Mouse (Mus musculus) forebrain, embryonic 10.5 days (tissue): Measurements from ENCODE around the gene Grb14. TPM values are rescaled to one million over a fixed set of nuclear protein-coding genes. Genes with fewer than 3 reads are reported as not detected.

Source experiments
- DNase-seq: peaks from one replicate; pipeline ENCODE4 v3.0.0-alpha.2; 2017; ENCODE audit warnings: low spot score; ENCODE audit errors: extremely low spot score
- H3K27ac ChIP-seq: fragments of 300-500 bp; sonication (generic); 2 replicates; pipeline ENCODE4 v1.5.1; 2016; ENCODE audit warnings: mild to moderate bottlenecking
- H3K27me3 ChIP-seq: fragments of 300-500 bp; sonication (generic); 2 replicates; pipeline ENCODE4 v1.6.1; 2016; ENCODE audit warnings: mild to moderate bottlenecking; ENCODE audit not compliant: poor library complexity, severe bottlenecking
- H3K36me3 ChIP-seq: fragments of 300-500 bp; sonication (generic); replicated peaks from 2 replicates; pipeline ENCODE4 v1.6.1; 2016; ENCODE audit warnings: mild to moderate bottlenecking, moderate library complexity
- H3K4me1 ChIP-seq: fragments of 300-500 bp; sonication (generic); 2 replicates; pipeline ENCODE4 v1.6.1; 2016
- H3K4me3 ChIP-seq: fragments of 300-500 bp; sonication (generic); 2 replicates; pipeline ENCODE4 v1.5.1; 2016; ENCODE audit warnings: mild to moderate bottlenecking, moderate library complexity
- H3K9me3 ChIP-seq: fragments of 300-500 bp; sonication (generic); 2 replicates; pipeline ENCODE4 v1.6.1; 2016; ENCODE audit warnings: mild to moderate bottlenecking, moderate library complexity
- WGBS: fragments of 180-500 bp; shearing (Covaris S2); methylation state at CpG from one replicate; pipeline ENCODE4 v1.1.7; 2016; 5-methylcytosine and 5-hydroxymethylcytosine counted together
- polyA plus RNA-seq: library from polyadenylated mRNA; unstranded; fragments of >200 nt; fragmentation: Nextera tagmentation; extraction: Ambion mirVana; gene quantifications from 2 replicates; pipeline ENCODE4 v1.2.1, GENCODE M21; 2016

Gene Grb14
- 3.0 and 3.5 TPM in 2 replicates for polyA plus RNA-seq

- WGBS, result 89% methylated on average over 1 of the region's 1 CpGs
- no peak for DNase-seq
- no peak within 1 kb of the TSS for H3K4me3 ChIP-seq
- peaks cover 25% of the 10 kb centered on the region for H3K27me3 ChIP-seq
- H3K9me3 ChIP-seq, result no peaks in the 10 kb centered on the region
- no peaks in the 10 kb centered on the region for H3K36me3 ChIP-seq
- H3K4me1 ChIP-seq, result peaks cover 16% of the 10 kb centered on the region
- H3K27ac ChIP-seq, result no peak within 1 kb of the TSS
Measured at GRCm38 (mm10) chr2:65024887-65025286, at the start of gene Grb14. Grb14 (minus strand) TSS chr2:65024987.

GRCm38 (mm10) chr2:65072205-65072604 lies 47.4 kb upstream of the Grb14 start:
- no peaks in the 10 kb centered on the region for H3K9me3 ChIP-seq
- H3K27ac ChIP-seq, result no peak overlapping the region
- DNase-seq, result no peak
- H3K27me3 ChIP-seq, result no peaks in the 10 kb centered on the region
- H3K4me1 ChIP-seq, result no peaks in the 10 kb centered on the region
- WGBS, result 89% methylated on average over 3 of the region's 3 CpGs
- H3K4me3 ChIP-seq, result no peak overlapping the region
- no peaks in the 10 kb centered on the region for H3K36me3 ChIP-seq

GRCm38 (mm10) chr2:65053764-65054163 lies 29.0 kb upstream of the Grb14 start:
- H3K36me3 ChIP-seq, result no peaks in the 10 kb centered on the region
- no peaks in the 10 kb centered on the region for H3K4me1 ChIP-seq
- WGBS, result 94% methylated on average over 2 of the region's 2 CpGs
- no peaks in the 10 kb centered on the region for H3K9me3 ChIP-seq
- H3K27me3 ChIP-seq, result no peaks in the 10 kb centered on the region
- DNase-seq, result no peak
- no peak overlapping the region for H3K4me3 ChIP-seq
- no peak overlapping the region for H3K27ac ChIP-seq

- Histone ChIP-seq H3K4me1 (no peaks in the 10 kb centered on the region), H3K27ac (no peak overlapping the region), H3K27me3 (no peaks in the 10 kb centered on the region), H3K9me3 (no peaks in the 10 kb centered on the region), H3K36me3 (no peaks in the 10 kb centered on the region), H3K4me3 (no peak overlapping the region)
- WGBS, result 96% methylated on average over 6 of the region's 6 CpGs
- DNase-seq, result no peak
Measured at GRCm38 (mm10) chr2:65052191-65053012, 27.6 kb upstream of the Grb14 start.

DNA sequence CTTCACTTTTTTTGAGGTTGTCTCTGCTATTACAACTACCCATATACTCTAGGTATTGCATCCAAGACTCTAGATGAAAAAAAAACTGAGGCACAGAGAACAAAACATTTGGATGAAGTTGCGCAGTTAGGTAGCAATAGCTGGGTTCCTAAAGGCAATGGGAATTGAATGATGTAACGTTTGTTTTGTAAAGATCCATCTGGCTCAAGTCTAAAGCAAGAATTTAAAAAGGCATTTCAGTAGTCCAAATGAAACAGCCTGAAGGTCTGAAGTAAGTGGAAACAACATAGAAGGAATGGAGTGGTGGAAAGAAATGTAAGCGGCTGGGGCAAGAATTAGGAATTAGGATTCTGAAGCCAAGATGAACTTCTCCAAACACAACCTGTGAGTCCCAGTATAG lies 26.0 kb upstream of the Grb14 start:
- Histone ChIP-seq H3K36me3 (no peaks in the 10 kb centered on the region), H3K9me3 (no peaks in the 10 kb centered on the region), H3K4me3 (no peak overlapping the region), H3K4me1 (no peaks in the 10 kb centered on the region), H3K27me3 (no peaks in the 10 kb centered on the region), H3K27ac (no peak overlapping the region)
- DNase-seq, result no peak
- WGBS, result 90% methylated on average over 3 of the region's 3 CpGs

GRCm38 (mm10) chr2:65048234-65049017 lies 23.6 kb upstream of the Grb14 start:
- Histone ChIP-seq H3K36me3 (no peaks in the 10 kb centered on the region), H3K9me3 (no peaks in the 10 kb centered on the region), H3K4me3 (no peak overlapping the region), H3K27me3 (no peaks in the 10 kb centered on the region), H3K27ac (no peak overlapping the region), H3K4me1 (no peaks in the 10 kb centered on the region)
- WGBS, result 82% methylated on average over 6 of the region's 6 CpGs
- no peak for DNase-seq

GRCm38 (mm10) chr2:65038164-65038563 lies 13.4 kb upstream of the Grb14 start:
- Histone ChIP-seq H3K4me3 (no peak overlapping the region), H3K4me1 (peaks cover 10% of the 10 kb centered on the region), H3K36me3 (no peaks in the 10 kb centered on the region), H3K9me3 (no peaks in the 10 kb centered on the region), H3K27me3 (no peaks in the 10 kb centered on the region), H3K27ac (no peak overlapping the region)
- DNase-seq, result no peak
- 37% methylated on average over 4 of the region's 4 CpGs for WGBS

GRCm38 (mm10) chr2:65037546-65037945 lies 12.8 kb upstream of the Grb14 start:
- H3K9me3 ChIP-seq, result no peaks in the 10 kb centered on the region
- no peaks in the 10 kb centered on the region for H3K27me3 ChIP-seq
- peaks cover 10% of the 10 kb centered on the region for H3K4me1 ChIP-seq
- no peak for DNase-seq
- H3K4me3 ChIP-seq, result no peak overlapping the region
- H3K27ac ChIP-seq, result no peak overlapping the region
- H3K36me3 ChIP-seq, result no peaks in the 10 kb centered on the region
- 21% methylated on average over 8 of the region's 8 CpGs for WGBS

- Histone ChIP-seq H3K27me3 (peaks cover 25% of the 10 kb centered on the region), H3K36me3 (no peaks in the 10 kb centered on the region), H3K4me1 (peaks cover 16% of the 10 kb centered on the region), H3K4me3 (peak overlapping the region; percentile 68), H3K9me3 (no peaks in the 10 kb centered on the region), H3K27ac (peak overlapping the region; percentile 77)
- under 1% methylated on average over 59 of the region's 71 CpGs for WGBS
- DNase-seq, result peak; percentile 50
Measured at GRCm38 (mm10) chr2:65022363-65023240, 2.2 kb downstream of the Grb14 start.

GRCm38 (mm10) chr2:65021691-65022362 lies 3.0 kb downstream of the Grb14 start:
- Histone ChIP-seq H3K9me3 (no peaks in the 10 kb centered on the region), H3K4me1 (peaks cover 16% of the 10 kb centered on the region), H3K36me3 (no peaks in the 10 kb centered on the region), H3K27ac (peak overlapping the region; percentile 77), H3K27me3 (peaks cover 25% of the 10 kb centered on the region), H3K4me3 (peak overlapping the region; percentile 68)
- peak; percentile 15 for DNase-seq
- 10% methylated on average over 15 of the region's 15 CpGs for WGBS

- H3K9me3 ChIP-seq, result no peaks in the 10 kb centered on the region
- no peak overlapping the region for H3K27ac ChIP-seq
- H3K4me3 ChIP-seq, result no peak overlapping the region
- WGBS, result 93% methylated on average over 2 of the region's 2 CpGs
- H3K36me3 ChIP-seq, result no peaks in the 10 kb centered on the region
- H3K4me1 ChIP-seq, result peaks cover 9% of the 10 kb centered on the region
- no peak for DNase-seq
- peaks cover 21% of the 10 kb centered on the region for H3K27me3 ChIP-seq
Measured at GRCm38 (mm10) chr2:65017375-65017774, 7.4 kb downstream of the Grb14 start.

DNA sequence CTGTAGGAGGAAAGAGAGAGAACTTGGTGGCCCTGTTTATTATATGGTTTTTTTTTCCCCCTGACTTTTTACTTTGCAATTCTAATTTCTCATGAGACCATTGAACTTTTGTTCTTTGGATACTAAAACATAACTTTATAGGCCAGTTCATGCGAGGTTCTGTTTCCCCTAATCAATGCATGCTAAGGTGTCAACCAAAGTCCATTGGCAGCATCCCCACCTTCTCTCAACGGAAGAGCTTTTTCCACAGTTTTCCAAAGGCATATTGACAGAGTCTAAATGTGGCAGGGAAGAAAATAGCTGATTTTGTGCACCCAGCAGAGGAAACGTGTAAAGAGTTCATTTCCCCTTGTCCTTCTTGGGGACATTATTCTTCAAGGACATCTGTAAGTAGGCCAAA lies 10.2 kb downstream of the Grb14 start:
- Histone ChIP-seq H3K4me1 (no peaks in the 10 kb centered on the region), H3K27ac (no peak overlapping the region), H3K9me3 (no peaks in the 10 kb centered on the region), H3K36me3 (no peaks in the 10 kb centered on the region), H3K4me3 (no peak overlapping the region), H3K27me3 (no peaks in the 10 kb centered on the region)
- WGBS, result 86% methylated on average over 3 of the region's 3 CpGs
- DNase-seq, result no peak
